Mouse (Mus musculus) T-cell, adult 66 days (primary cell): Measurements from ENCODE around the gene Olfr834. TPM values are rescaled to one million over a fixed set of nuclear protein-coding genes. Genes with fewer than 3 reads are reported as not detected.

Source experiments
- total RNA-seq, 2 experiments: library from RNA; stranded (reverse); gene quantifications; 3 replicates in 1 of 2; 4 replicates in 1 of 2; pipeline ENCODE4 v1.2.4; 2023

Olfr834 gene
- not detected for total RNA-seq

GRCm38 (mm10) chr9:18987690-18988089 is at the start of gene Olfr834:
Gene Olfr834, plus strand, starts transcription at chr9:18987990.

GRCm38 (mm10) chr9:19032435-19032834 is 44.6 kb downstream of the Olfr834 start, which contains the start of gene Olfr835:
Gene Olfr835, plus strand, starts transcription at chr9:19032735.

Other genes starting within 250 kb of the Olfr834 start
- gene Olfr24, start 224.0 kb upstream of the Olfr834 start, total RNA-seq = not detected
- gene Olfr828, start 168.5 kb upstream of the Olfr834 start, total RNA-seq = not detected
- gene Olfr829, start 133.1 kb upstream of the Olfr834 start, total RNA-seq = not detected
- gene Olfr830, start 113.3 kb upstream of the Olfr834 start, total RNA-seq = not detected
- gene Olfr832, start 50.9 kb upstream of the Olfr834 start, total RNA-seq = not detected
- not detected for gene Olfr835, start 44.7 kb downstream of the Olfr834 start, total RNA-seq
- not detected for gene Olfr836, start 132.4 kb downstream of the Olfr834 start, total RNA-seq
- not detected for gene Olfr837, start 148.3 kb downstream of the Olfr834 start, total RNA-seq
- gene Olfr839-ps1, start 189.3 kb downstream of the Olfr834 start, total RNA-seq = not detected